Mouse (Mus musculus) gastrocnemius, adult 18-20 months (tissue): ENCODE measurements around the gene Pmepa1. TPM values are rescaled to one million over a fixed set of nuclear protein-coding genes. Genes with fewer than 3 reads are reported as not detected.

Source experiments
- DNase-seq: peaks from one replicate; pipeline ENCODE4 v3.0.0; 2021; ENCODE audit warnings: low spot score
- total RNA-seq, 2 experiments: library from RNA; stranded (reverse); gene quantifications; 2 replicates each; pipeline ENCODE4 v1.2.3; 2021

Gene Pmepa1
- total RNA-seq, 2 experiments from 2014 or later, result 17.2 to 31.9 TPM

DNA sequence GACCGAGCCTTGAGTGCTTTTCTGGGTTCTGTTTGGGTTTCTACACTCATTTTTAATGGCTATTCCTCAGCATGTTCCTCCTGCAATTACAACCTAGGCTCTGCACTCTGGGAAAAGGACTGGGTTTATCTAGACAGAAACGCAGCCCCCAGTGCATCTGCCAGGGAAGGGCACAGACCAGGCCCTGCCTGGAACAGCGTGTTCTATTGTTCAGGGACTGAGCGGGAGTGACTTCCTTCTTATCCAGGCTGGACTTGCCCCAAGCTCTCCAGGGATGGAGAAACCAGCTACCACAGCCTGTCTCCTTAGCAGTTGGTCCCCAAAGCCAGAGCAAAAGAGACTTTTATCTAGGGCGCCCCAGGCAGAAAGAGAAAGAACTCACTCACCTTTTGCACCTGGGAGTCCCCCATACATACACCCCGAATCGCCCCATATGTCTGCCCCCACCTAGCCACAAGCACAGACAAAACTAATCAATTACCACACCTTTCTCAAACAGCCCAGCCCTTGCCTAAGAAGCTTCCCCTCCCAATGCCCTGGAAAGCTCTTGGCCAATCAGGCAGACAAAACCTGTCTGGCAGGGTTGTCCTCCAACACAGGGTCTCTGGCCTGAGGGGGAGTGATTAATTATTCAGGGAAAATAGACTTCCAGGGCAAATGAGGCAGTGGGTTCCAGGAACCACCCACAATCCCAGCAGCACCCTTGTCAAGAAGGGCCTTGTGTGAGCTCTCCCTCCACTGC, 20.4 kb downstream of the Pmepa1 start:
- DNase-seq, result no peak

DNA sequence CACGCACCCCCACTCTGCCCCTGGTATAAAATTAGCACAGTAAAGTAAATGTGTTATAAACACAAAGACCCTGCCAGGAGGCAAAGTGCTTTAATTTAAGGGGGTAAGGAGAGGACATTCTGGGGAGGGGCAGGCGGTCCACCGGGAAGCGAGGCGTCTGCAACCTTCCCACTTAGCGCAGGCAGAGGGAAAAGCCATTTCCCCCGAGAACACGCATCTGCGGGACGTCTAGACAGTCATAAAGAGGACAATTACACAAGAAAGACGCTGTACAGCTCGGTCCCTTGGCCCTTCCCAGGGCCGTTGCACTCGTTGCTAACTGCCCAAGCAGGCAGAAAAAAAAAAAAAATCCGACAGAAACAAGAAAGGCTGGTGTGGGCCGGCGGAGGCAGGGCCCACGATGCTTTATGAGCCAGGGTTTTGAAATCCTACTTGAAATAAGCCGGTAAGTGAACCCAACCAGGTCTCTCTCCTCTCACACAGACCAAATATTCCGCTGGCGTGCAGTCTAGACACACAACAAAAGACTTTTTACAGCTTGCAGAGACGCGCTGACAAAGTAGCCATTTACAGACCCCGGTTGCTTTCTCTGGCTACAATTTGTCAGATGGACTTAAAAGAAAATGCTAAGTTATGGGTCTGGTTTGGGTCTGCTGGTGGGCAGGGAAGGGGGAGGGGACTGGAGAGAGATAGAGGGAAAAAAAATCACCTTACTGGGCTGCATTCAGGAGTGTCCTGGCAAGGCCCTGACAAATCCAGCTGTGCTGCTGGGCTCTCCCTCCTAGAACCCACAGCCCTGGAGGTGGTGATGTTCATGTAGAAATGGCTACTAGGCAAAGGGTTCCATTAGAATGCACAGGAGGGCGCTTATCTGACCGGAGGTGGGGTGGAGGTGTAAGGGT, 22.3 kb downstream of the Pmepa1 start:
- DNase-seq, result no peak

DNA sequence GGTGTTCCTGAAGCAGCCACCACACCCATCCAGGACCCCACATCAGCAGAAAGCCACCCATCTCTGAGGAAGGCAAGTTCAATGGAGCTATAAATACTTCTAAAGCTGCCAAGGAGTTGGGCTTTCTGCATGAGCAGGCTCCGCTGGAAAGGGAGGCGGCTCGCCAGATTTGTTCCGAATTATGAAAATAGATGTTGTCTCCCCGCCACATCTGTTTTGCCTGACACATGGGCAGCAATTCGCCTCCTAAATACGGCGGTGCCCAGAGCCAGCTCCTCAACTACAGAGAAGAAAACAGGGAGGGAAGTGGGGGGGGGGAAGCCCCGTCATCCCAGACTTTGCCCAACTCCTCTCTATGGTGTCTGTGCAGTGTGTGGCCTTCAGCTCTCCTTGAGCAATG, 24.7 kb downstream of the Pmepa1 start:
- no peak for DNase-seq

DNA sequence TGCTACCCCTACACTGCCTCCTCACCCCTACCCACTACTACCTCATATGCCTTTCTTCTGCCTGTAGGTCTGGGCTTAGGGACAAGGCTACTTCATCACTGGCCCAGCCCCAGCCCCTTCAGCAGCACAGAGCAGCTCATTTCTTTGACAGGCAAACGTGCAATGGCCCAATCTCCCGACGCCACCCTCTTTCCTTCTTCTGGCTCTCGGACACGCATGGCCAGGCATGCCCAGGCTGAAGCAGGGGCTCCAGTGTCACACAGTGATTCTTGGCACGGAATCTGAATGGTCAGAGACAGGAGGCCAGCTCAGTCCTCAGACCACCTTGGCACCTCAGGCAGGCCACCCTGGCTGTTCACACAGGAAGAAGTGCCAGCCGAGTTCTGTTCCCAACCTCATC, 25.2 kb downstream of the Pmepa1 start:
- no peak for DNase-seq

DNA sequence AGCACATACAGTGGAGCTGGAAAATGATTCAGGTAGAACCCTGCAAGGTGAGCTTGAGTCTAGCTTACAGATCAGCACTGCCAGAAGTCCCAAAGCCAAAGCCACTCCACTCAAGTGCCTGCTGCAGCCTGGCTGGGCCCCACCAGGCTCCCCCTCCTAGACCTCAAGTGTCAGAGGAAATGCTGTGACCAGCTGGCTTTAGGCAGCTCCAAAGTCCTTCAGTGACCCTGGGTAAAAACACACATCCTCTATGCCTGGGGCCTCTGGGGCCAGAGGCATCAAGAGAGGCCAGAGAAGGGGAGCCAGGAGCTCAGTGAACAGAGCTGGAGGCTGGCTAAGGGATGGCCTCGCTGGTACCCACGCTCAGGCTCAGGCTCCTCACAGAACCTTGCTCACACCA, 25.9 kb downstream of the Pmepa1 start:
- no peak for DNase-seq

DNA sequence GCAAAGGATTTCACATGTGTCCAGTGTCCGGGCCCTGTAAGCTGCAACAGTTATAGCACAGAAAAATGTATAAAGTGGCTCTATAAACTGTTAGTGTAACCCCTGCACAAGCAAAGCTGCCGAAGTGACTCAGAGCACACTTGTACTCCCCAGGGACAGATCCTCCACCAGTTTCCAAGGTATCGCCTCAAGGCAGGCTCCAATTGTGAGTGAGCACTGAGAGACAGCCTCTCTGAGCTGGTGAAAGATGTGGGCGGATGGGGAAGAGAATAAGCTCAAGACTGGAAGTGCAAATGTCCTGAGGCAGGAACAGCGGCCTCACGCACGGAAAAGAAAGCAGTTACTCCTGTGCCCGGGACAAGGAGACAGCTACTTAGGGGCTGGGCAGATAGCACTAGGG, 26.4 kb downstream of the Pmepa1 start:
- no peak for DNase-seq

DNA sequence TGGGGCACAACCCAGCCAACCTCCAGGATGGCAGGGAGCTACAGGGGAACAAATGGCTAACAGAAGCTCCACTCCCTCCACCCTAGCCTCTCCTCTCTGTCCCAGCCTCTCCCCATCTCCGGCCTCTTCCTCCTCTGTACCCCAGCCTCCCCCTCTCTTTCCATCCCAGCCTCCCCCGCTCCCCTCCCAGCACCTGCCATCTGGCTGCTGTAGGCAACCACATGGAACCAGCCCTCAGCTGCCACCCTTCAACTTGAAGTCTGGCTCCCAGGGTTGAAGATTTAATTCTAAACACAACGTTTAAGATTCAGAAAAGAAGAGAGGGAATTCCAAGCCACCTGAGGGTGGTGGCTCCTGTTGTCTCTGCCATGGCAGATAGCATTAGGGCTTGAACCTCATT, 26.9 kb downstream of the Pmepa1 start:
- DNase-seq, result no peak

DNA sequence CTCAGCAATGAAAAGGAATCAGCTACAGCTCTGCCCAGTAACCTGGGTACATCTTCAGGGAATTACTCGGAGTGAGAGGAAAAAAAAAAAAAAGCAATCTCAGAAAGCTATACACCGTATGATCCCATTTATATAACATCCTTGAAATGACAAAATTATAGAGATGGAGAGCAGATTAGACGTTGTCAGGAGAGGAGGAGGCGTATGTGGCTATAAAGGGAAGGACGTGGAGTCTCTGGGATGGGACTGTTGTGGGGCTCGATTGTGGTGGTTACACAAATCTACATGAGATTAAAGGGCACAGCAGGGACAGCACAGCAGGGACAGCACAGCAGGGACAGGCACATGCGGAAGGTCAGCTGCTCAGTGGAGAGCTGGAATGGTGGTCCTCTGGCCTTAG, 27.5 kb downstream of the Pmepa1 start:
- DNase-seq, result no peak

DNA sequence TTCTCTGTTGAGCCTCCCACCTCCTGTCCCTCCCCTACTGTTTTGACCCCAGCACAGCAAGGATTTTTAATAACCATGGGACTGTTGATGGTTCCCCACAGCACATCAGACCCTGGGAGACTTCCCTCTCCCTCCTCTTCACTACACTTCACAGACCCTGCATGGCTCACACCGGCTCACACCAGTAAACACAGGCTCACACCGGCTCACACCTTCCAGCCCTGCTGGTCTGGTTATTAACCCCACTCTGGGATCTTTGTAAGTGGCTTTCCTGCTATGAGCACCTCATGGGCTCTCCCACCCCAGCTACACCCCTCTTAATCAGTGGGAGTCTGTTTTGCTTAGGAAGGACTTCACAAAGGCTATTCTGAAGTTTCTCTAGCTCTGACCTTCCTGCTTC, 28.4 kb downstream of the Pmepa1 start:
- DNase-seq, result no peak

DNA sequence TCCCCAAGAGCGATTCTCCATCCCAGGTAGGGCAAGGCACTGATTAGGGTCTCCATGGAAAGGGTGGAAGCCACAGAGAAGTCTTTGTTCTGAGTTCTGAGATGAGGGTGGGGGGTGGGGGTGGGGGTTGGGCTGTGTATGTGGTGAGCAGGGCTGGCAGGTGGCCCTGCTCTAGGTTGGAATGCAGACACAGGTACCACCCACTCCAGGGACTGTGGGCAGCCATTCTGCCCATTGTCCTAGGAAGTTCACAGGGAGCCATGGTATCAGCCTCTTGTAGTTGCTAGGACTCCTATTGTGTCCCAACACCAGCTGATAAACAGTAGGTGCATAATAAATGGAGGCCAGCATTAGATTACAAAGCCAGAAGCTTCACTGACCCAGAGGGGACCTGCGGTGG, 29.1 kb downstream of the Pmepa1 start:
- DNase-seq, result no peak

DNA sequence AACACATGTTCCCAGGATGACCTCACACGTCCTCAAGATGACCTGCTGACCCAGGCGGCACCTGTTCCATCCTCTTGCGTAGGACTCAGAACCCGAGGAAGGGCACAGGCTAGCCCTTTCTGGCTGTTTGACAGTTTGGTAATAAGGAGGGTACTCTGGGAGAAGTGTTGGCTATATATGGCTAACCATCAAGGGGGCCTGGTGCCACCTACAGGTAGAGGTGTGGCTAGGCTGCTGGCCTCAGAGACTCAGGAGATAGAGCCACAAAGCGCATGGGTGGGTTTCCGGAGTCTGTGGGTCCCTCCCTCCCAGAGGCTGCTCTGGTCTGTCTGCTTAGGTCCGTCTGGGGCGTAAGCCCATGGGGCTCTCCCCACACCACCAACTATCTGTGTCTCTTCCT, 29.6 kb downstream of the Pmepa1 start:
- DNase-seq, result no peak

DNA sequence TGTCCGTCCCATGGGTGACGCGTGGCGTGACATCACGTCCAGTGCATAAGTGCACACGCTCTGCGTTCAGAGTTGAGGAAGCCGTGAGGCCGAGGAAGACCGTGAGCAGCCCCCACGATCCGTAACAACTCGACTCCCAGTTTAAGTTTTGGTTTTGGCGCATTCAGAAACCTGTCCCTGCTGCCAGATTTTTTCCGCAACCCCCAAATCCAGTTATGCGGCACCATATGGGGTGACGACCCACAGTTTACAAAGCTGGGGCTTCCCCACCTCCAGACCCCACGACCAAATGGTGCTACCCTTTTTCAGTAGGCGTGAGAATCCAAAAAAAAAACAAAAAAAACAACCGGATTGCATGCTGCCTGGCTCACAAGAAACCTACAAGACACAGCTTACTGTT, 31.1 kb downstream of the Pmepa1 start:
- no peak for DNase-seq

DNA sequence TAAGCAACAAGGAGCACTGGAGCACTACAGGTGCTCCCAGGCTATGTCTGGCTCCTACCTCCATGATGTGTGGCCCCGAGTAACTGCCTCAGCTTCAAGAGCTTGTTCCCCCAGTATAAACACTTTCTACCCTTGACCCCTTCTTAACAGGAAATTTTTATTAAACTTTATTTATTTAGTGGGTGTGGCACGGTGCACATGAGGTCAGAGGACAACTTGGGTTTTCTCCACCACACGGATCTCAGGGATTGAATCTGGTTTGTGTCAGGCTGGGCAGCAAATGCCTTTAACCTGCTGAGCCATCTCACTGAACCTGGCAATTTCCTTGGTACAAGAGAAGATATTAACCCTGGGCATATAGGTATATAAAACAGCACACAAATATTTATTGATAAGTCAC, 32.2 kb downstream of the Pmepa1 start:
- DNase-seq, result no peak

DNA sequence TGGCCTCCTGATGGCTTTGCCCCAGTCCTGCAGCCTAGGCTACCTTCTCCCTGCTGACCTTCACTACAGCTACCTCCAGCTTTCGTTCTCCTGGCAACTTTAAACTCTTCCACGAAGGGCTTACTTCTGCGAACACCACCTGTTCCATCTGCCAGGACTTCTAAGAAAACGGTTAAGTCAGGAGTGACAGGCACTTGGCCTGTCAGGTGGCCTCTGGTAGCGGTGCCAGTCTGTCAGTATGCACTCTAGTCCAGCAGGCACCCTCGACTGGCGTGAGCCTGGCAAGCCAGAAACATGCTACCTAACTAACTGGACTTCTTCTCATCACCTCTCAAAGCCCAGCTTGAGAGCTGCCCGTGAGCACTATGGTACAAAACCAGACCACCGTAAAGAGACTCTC, 32.7 kb downstream of the Pmepa1 start:
- peak; percentile 78 for DNase-seq

DNA sequence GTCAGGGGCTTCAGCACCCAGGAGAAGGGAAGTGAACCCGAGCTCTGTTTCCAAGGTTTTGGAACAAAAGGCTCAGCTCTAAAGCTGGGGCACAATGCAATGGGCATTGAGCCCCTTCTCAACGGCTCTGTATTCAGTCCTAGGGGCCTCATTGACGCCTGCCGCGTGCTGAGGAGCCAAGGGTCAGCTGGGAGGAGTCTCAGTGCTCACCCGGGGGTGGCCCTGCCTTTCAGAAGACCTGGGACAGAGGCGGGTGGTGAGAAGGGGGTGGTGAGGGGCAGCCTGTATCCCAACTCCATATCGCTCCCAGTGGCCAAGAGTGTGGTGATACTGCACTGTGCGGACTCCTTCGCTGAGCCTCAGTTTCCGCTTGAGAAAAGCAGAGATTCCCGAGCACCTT, 33.5 kb downstream of the Pmepa1 start:
- no peak for DNase-seq

DNA sequence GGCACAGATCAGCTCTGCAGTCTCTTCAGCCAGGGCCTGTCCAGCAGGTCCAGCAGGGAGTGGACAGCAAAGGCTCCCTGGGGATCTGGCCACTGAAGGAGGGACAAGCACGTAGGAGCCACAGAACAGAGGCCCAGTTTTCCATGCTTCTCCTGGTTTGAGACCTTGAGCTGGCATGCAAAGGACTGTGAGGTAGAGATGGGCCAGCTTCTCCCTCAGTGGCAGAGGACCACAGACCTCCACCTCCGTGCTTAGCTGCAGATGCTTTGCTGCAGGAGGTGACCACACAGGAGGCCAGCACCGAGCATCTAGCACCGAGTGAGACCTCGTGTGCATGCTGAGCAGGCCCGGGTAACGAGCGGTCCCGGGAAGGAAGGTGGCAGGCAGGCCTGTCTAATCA, 35.6 kb downstream of the Pmepa1 start:
- no peak for DNase-seq

DNA sequence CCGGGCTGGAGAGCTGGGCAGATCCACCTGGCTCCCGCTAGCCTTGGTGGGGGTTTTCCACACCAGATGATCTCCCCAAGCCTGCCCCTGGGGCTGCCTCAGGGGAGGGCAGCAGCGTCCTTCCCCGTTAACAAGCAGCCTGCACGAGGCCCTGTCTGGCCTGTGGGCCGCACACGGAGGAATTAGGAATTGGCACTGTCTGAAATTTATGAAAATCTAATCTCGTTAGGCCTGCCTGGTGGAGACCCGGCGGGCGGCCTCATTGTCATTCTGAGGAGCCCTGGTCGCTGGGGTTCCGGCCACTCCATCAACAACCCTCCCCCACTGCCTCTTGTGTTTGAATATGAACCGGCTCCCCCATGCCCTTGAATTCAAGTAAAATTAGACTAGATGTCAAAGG, 37.8 kb downstream of the Pmepa1 start:
- no peak for DNase-seq

DNA sequence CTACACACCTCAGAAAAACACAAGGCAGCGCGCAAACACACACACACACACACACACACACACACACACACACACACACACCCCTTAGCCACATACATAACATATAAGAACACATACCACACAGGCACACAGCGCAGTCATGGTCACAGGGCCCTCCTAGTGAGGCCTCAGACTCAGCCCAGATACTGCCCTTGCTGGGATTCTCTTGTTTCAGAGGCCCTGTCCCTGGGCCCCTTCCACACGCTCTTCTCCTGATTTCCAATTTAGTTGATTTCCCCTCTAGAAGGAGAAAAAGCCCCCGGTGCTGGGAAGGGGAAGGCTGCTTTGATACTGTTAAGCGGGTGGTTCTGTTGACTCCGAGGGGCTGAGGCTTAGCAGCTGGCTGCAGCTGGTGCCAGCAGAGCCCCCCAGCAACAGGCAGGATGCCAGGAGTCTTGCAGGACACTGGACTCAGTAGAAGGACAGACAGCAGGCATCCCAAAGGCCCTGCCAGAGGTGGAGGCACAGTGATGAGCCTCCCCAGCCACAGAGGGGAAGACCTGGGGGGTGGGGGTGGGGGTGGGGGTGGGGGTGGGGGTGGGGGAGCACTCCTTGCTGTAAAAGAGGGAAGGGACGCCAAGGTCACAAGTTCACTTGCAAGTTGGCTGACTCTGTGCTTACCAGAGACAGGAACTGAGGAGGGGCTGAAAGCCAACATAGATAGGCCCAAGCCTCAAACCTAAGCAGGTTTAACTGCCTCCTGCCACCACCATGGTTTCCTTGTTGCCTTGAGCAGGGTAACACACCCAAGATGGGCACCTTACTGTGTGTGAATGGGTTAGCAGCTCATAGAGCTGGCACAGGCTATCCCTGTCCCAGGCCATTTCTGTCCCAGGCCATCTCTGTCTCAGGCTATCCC, 40.6 kb downstream of the Pmepa1 start:
- no peak for DNase-seq

DNA sequence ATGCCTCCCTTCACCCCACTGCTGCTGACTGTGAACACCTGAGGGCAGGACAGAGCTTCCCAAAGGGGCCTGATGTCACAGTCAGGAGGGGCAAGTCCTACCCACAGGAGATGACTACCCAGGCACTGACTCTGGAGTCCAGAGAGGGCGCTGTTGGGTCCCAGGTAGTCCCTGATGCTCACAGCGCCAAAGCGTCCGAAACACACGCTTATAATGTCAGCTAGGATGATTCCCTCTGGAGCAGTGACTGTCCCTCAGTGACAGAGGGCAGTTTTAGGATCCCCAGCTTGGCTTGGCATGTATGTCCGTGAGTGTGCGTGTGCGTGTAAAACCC, 43.6 kb downstream of the Pmepa1 start:
- DNase-seq, result no peak

DNA sequence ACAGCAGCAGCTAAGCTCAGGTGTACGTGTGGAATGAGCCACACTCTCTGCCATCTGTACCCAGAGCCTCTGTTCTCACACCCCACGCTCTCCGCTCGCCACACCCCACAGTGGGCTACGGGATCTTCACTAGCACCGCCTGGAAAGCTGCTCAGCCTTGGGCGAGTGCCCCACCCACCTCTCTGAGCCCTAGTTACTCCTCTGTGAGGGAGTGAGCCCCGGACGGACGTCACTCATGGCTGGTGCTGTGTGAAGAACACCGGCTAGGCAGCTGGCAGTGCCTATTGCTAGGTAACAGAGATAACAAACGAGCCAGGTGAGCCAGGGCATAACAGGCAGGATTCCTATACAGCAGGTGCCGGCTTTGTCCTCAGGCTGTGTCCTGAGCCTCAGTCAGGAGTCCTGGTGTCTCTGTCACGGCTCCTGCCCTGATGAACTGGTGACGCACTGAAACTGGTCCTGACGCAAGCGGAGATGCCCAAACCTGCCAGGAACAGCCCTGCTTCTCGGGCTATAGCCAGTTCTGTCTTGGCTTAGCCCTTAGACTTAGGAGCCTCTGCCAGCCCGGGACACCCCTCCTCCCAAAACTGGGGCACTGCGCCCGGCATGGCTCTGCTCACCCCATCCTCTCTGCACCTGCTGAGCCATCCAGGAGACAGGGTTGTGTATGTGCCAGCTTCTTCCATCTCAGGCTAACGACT, 44.1 kb downstream of the Pmepa1 start:
- DNase-seq, result no peak

DNA sequence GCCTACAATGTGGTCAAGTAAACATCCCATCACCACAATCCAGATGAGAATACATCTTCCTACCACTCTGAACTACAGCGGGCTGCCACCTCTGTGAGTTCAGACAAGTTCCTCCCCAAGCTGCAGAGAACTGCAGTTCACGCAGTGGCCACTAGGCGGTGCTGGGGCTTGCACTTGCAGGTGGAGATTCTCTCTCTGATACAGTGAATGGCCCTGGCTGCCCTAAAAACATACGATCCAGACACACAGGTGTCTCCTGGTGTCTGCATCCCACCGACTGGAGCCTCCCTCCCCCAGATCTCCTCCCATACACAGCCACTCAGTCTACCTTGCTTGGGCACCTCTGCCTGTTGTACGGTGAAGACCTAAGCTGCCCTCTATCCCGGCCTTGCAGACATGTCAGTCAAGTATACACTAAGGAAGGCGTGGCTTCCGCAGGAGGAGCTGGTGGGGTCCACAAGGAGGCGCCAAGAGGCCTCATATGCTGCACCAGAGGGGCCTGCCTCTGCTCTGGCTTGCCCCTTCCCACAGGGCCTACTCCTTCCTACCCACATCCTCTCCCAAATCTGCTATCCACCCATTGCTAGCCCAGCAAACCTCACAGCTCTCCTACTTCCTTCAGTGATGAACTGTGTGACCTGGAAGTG, 46.6 kb downstream of the Pmepa1 start:
- peak; percentile 92 for DNase-seq
